Mouse (Mus musculus) ES-E14 (cell line): ENCODE measurements around the gene Swap70. TPM values are rescaled to one million over a fixed set of nuclear protein-coding genes. Genes with fewer than 3 reads are reported as not detected.
A peak's percentile ranks its signal among the peaks of the same experiment; 100 is the strongest.

Source experiments
- DNase-seq: peaks from one replicate; pipeline ENCODE4 v3.0.0-alpha.2; 2013; ENCODE audit warnings: low read depth, low spot score
- H3K27ac ChIP-seq: 2 replicates; pipeline ENCODE4 v1.5.1; 2012; ENCODE audit warnings: low read depth, mild to moderate bottlenecking, low read length, moderate library complexity, mixed read lengths; ENCODE audit not compliant: poor library complexity, insufficient read depth, severe bottlenecking
- H3K36me3 ChIP-seq: 2 replicates; pipeline ENCODE4 v1.6.1; 2012; ENCODE audit warnings: mild to moderate bottlenecking, low read length, moderate library complexity, mixed read lengths; ENCODE audit not compliant: control insufficient read depth, poor library complexity, insufficient read depth, severe bottlenecking
- H3K4me1 ChIP-seq, 2 experiments: fragments of 150-350 bp in 1 of 2; sonication (generic) in 1 of 2; 2 replicates each; pipeline ENCODE4 v1.6.1; 2012; ENCODE audit warnings: low read length in 2 of 2, mild to moderate bottlenecking in 1 of 2, mixed read lengths in 1 of 2; ENCODE audit not compliant: control insufficient read depth in 2 of 2, insufficient read depth in 2 of 2, poor library complexity in 1 of 2
- H3K4me3 ChIP-seq, 2 experiments: fragments of 150-350 bp in 1 of 2; sonication (generic) in 1 of 2; 2 replicates each; pipeline ENCODE4 v1.5.1; 2012; ENCODE audit warnings: low read length in 2 of 2, low read depth in 1 of 2, mild to moderate bottlenecking in 1 of 2, mixed read lengths in 1 of 2; ENCODE audit not compliant: insufficient read depth in 1 of 2, poor library complexity in 1 of 2, severe bottlenecking in 1 of 2
- H3K9ac ChIP-seq: 2 replicates; pipeline ENCODE4 v1.6.1; 2012; ENCODE audit warnings: low read depth, mild to moderate bottlenecking, low read length, mixed read lengths; ENCODE audit not compliant: poor library complexity, insufficient read depth, severe bottlenecking
- H3K9me3 ChIP-seq: fragments of 150-350 bp; sonication (generic); 2 replicates; pipeline ENCODE4 v1.6.1; 2012; ENCODE audit warnings: low read depth, mild to moderate bottlenecking, low read length; ENCODE audit not compliant: control insufficient read depth, insufficient read depth
- CHD2 ChIP-seq: IDR thresholded peaks from 2 replicates; pipeline ENCODE4 v1.6.1; 2014; ENCODE audit warnings: mild to moderate bottlenecking, low read depth, low read length, inconsistent platforms
- HCFC1 ChIP-seq: IDR thresholded peaks from 2 replicates; pipeline ENCODE4 v1.6.1; 2012; ENCODE audit warnings: low read length, inconsistent platforms, borderline replicate concordance; ENCODE audit not compliant: insufficient read depth
- MAFK ChIP-seq: IDR thresholded peaks from 2 replicates; pipeline ENCODE4 v1.6.1; 2014; ENCODE audit warnings: mild to moderate bottlenecking, low read depth, low read length, inconsistent platforms; ENCODE audit not compliant: insufficient read depth
- ZC3H11A ChIP-seq: IDR thresholded peaks from 2 replicates; pipeline ENCODE4 v1.6.1; 2012; ENCODE audit warnings: low read depth, mild to moderate bottlenecking, inconsistent platforms, low read length, borderline replicate concordance
- ZNF384 ChIP-seq: IDR thresholded peaks from 2 replicates; pipeline ENCODE4 v1.6.1; 2012; ENCODE audit warnings: low read depth, low read length, inconsistent platforms
- in situ Hi-C, 2 experiments: fragments of 600-800 bp; cut with MboI; formaldehyde crosslinking; loops; one replicate each; pipeline ENCODE4 v1.15.1; 2025; ENCODE audit warnings: low sequenced_read_pairs in 2 of 2, inconsistent platforms in 1 of 2; ENCODE audit not compliant: unreplicated experiment in 2 of 2
- total RNA-seq: library from RNA; depleted of rRNA; stranded (reverse); fragments of 300-350 nt; gene quantifications from 2 replicates; pipeline ENCODE4 v1.2.3, GENCODE M21; 2012

Swap70 gene
- total RNA-seq, 1 experiment, result 28.7 TPM

- no peaks in the 10 kb centered on the region for H3K36me3 ChIP-seq
- H3K27ac ChIP-seq, result no peak overlapping the region
- TF ChIP-seq MAFK (no peak), CHD2 (no peak), ZC3H11A (no peak), ZNF384 (no peak), HCFC1 (no peak)
- in situ Hi-C loops, result no loop called here
- no peak for DNase-seq
- H3K9me3 ChIP-seq, result no peaks in the 10 kb centered on the region
- peaks cover 2 to 14% of the 10 kb centered on the region in 2 experiments; a peak in 3 of 4 replicates for H3K4me1 ChIP-seq
- no peak overlapping the region for H3K9ac ChIP-seq
- H3K4me3 ChIP-seq, result no peak overlapping the region
Measured at GRCm38 (mm10) chr7:110184608-110185007, 36.9 kb upstream of the Swap70 start.

GRCm38 (mm10) chr7:110189951-110190350, 31.6 kb upstream of the Swap70 start:
- no peak for DNase-seq
- peak overlapping the region; percentile 51; the same call in 1 of the 2 replicates for H3K27ac ChIP-seq

GRCm38 (mm10) chr7:110193186-110193585, 28.3 kb upstream of the Swap70 start:
- Histone ChIP-seq H3K4me3 (no peak overlapping the region), H3K36me3 (no peaks in the 10 kb centered on the region), H3K4me1 (peaks cover 0 to 3% of the 10 kb centered on the region in 2 experiments; a peak in 2 of 4 replicates), H3K9me3 (no peaks in the 10 kb centered on the region), H3K9ac (no peak overlapping the region), H3K27ac (no peak overlapping the region)
- in situ Hi-C loops, result no loop called here
- TF ChIP-seq CHD2 (no peak), ZNF384 (no peak), HCFC1 (no peak), MAFK (no peak), ZC3H11A (no peak)
- DNase-seq, result no peak

More at GRCm38 (mm10) chr7:110189951-110190350, 31.6 kb upstream of the Swap70 start:
- H3K9ac ChIP-seq, result peak overlapping the region; percentile 27; the same call in 1 of the 2 replicates
- no peak for TF ChIP-seq ZC3H11A
- no peak for TF ChIP-seq MAFK
- TF ChIP-seq ZNF384, result no peak
- TF ChIP-seq HCFC1, result no peak
- no peak for TF ChIP-seq CHD2
- H3K36me3 ChIP-seq, result no peaks in the 10 kb centered on the region
- no peaks in the 10 kb centered on the region for H3K9me3 ChIP-seq
- peak overlapping the region; percentile 24 to 44; a peak in 3 of 4 replicates for H3K4me3 ChIP-seq
- in situ Hi-C loops, result no loop called here
- H3K4me1 ChIP-seq, result peaks cover 2 to 3% of the 10 kb centered on the region in 2 experiments; a peak in 2 of 4 replicates

GRCm38 (mm10) chr7:110197176-110197575, 24.3 kb upstream of the Swap70 start:
- H3K9ac ChIP-seq, result no peak overlapping the region
- in situ Hi-C loops, result no loop called here
- H3K36me3 ChIP-seq, result no peaks in the 10 kb centered on the region
- H3K4me1 ChIP-seq, result no peaks in the 10 kb centered on the region
- TF ChIP-seq MAFK (no peak), HCFC1 (no peak), ZNF384 (no peak), ZC3H11A (no peak), CHD2 (no peak)
- H3K4me3 ChIP-seq, result no peak overlapping the region
- DNase-seq, result no peak
- no peak overlapping the region for H3K27ac ChIP-seq
- no peaks in the 10 kb centered on the region for H3K9me3 ChIP-seq
